Mouse (Mus musculus) brown adipose tissue, adult 24 weeks (tissue): ENCODE data around the gene Htra1. TPM values are rescaled to one million over a fixed set of nuclear protein-coding genes. Genes with fewer than 3 reads are reported as not detected.

Source experiments
- H3K27ac ChIP-seq: fragments of 200-500 bp; replicated peaks from 2 replicates; pipeline ENCODE4 v1.5.1; 2012; ENCODE audit warnings: low read depth, mild to moderate bottlenecking, low read length
- H3K4me1 ChIP-seq: fragments of 200-500 bp; 2 replicates; pipeline ENCODE4 v1.6.1; 2012; ENCODE audit warnings: low read length, mixed read lengths; ENCODE audit not compliant: control insufficient read depth, insufficient read depth, insufficient read length
- H3K4me3 ChIP-seq: fragments of 200-500 bp; 2 replicates; pipeline ENCODE4 v1.5.1; 2012; ENCODE audit warnings: low read depth, mild to moderate bottlenecking, low read length, moderate library complexity; ENCODE audit not compliant: insufficient read depth
- polyA plus RNA-seq: library from polyadenylated mRNA; stranded (reverse); fragments of >200 nt; gene quantifications from 2 replicates; pipeline ENCODE4 v1.2.4, GENCODE M21; 2012; ENCODE audit not compliant: missing spikeins, insufficient read depth, insufficient read length

Gene Htra1
- polyA plus RNA-seq, 1 experiment = 47.3 TPM

- H3K4me3 ChIP-seq = no peak overlapping the region
- no peak overlapping the region for H3K27ac ChIP-seq
Observed at GRCm38 (mm10) chr7:130989371-130989770, 53.5 kb downstream of the Htra1 start.

GRCm38 (mm10) chr7:130991174-130991789 is 55.4 kb downstream of the Htra1 start:
- Histone ChIP-seq H3K27ac (no peak overlapping the region), H3K4me3 (no peak overlapping the region), H3K4me1 (no peaks in the 10 kb centered on the region)

More at GRCm38 (mm10) chr7:130989371-130989770, 53.5 kb downstream of the Htra1 start:
- H3K4me1 ChIP-seq = no peaks in the 10 kb centered on the region

- Histone ChIP-seq H3K4me1 (0 out of 2 replicates have a peak, but pooled peaks cover 3% of the 10 kb centered on the region), H3K27ac (no peak overlapping the region), H3K4me3 (no peak overlapping the region)
Observed at GRCm38 (mm10) chr7:130993907-130994306, 58.0 kb downstream of the Htra1 start.

GRCm38 (mm10) chr7:131001976-131002726 is 66.2 kb downstream of the Htra1 start:
- no peak overlapping the region for H3K4me3 ChIP-seq
- H3K4me1 ChIP-seq = no peaks in the 10 kb centered on the region
- H3K27ac ChIP-seq = no peak overlapping the region

GRCm38 (mm10) chr7:131004071-131004470 is 68.2 kb downstream of the Htra1 start:
- Histone ChIP-seq H3K27ac (no peak overlapping the region), H3K4me3 (no peak overlapping the region), H3K4me1 (no peaks in the 10 kb centered on the region)

GRCm38 (mm10) chr7:131007221-131007620 is 71.3 kb downstream of the Htra1 start:
- H3K4me3 ChIP-seq = no peak overlapping the region
- no peak overlapping the region for H3K27ac ChIP-seq
- no peaks in the 10 kb centered on the region for H3K4me1 ChIP-seq

GRCm38 (mm10) chr7:131009178-131009577 is 73.3 kb downstream of the Htra1 start:
- H3K27ac ChIP-seq = no peak overlapping the region
- no peaks in the 10 kb centered on the region for H3K4me1 ChIP-seq
- H3K4me3 ChIP-seq = no peak overlapping the region

- Histone ChIP-seq H3K4me1 (no peaks in the 10 kb centered on the region), H3K27ac (no peak overlapping the region), H3K4me3 (no peak overlapping the region)
Observed at GRCm38 (mm10) chr7:131011901-131012300, 76.0 kb downstream of the Htra1 start.

- Histone ChIP-seq H3K4me1 (no peaks in the 10 kb centered on the region), H3K4me3 (no peak overlapping the region)
Observed at GRCm38 (mm10) chr7:131019181-131019580, 83.3 kb downstream of the Htra1 start.

GRCm38 (mm10) chr7:131024807-131025206 is 88.9 kb downstream of the Htra1 start:
- Histone ChIP-seq H3K4me3 (no peak overlapping the region), H3K27ac (no peak overlapping the region), H3K4me1 (no peaks in the 10 kb centered on the region)

More at GRCm38 (mm10) chr7:131019181-131019580, 83.3 kb downstream of the Htra1 start:
- H3K27ac ChIP-seq = no peak overlapping the region

- Histone ChIP-seq H3K27ac (no peak overlapping the region), H3K4me3 (no peak overlapping the region)
Observed at GRCm38 (mm10) chr7:131027557-131027956, 91.6 kb downstream of the Htra1 start.

GRCm38 (mm10) chr7:131031755-131032154 is 95.8 kb downstream of the Htra1 start, which contains the start of gene Dmbt1:
TSS of gene Dmbt1 (plus strand) at chr7:131032053.
- no peak within 1 kb of the TSS for H3K4me3 ChIP-seq
- no peaks in the 10 kb centered on the region for H3K4me1 ChIP-seq
- no peak within 1 kb of the TSS for H3K27ac ChIP-seq

More at GRCm38 (mm10) chr7:131027557-131027956, 91.6 kb downstream of the Htra1 start:
- no peaks in the 10 kb centered on the region for H3K4me1 ChIP-seq

Other genes with a start within 250 kb of the Htra1 start
- not detected in 2 replicates for gene Btbd16, start 162.0 kb upstream of the Htra1 start, polyA plus RNA-seq
- 11.4 and 17.8 TPM in 2 replicates for gene Plekha1, start 70.4 kb upstream of the Htra1 start, polyA plus RNA-seq
- not detected in 2 replicates for gene Dmbt1, start 95.9 kb downstream of the Htra1 start, polyA plus RNA-seq
- not detected in 2 replicates for gene 4933402N03Rik, start 210.2 kb downstream of the Htra1 start, polyA plus RNA-seq
- gene 5430419D17Rik, start 238.3 kb downstream of the Htra1 start, polyA plus RNA-seq = not detected in 2 replicates